Mouse (Mus musculus): ENCODE results near the gene Lamc1.

DNA sequence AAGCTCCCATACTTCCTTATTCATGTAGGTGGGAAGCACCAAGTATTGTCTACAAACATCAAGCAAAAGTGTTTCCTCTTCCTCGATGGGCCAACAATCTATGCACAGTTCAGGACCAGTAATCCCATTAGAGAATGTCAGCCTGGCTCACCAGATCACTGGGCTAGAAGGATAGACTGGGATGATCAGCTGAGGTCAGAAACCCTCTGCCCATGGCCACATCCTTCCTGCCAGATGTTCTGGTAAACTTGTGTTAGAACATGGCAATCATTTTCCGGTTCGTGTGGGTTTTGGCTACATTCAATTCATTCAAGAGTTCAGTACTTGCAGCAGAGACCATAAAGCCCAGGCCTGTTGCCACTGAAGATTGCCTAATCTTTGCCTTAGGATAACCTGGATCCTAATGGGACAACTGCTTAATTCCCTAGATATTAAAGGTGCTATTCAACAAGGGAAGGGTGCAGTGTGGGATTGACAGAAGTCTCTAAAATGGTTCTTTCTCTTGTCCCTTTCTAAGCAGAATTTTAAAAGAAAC is 135.2 kb downstream of the Lamc1 start:
- TF ChIP-seq CTCF (IDR thresholded peaks at IDR 0.05; ENCODE audit: borderline replicate concordance, insufficient read depth, low read depth, low read length), result no peak
- TF ChIP-seq POLR2A (IDR thresholded peaks at IDR 0.05; ENCODE audit: borderline replicate concordance, insufficient read depth, low read length), result no peak
